Mouse (Mus musculus) lung, postnatal 0 days (tissue): ENCODE results near the gene Itgb5. TPM values are rescaled to one million over a fixed set of nuclear protein-coding genes. Genes with fewer than 3 reads are reported as not detected.

Experiments used
- ATAC-seq: fragments of 200-750 bp; cut with Nextera tagmentation; 2 replicates; pipeline ENCODE4 v1.8.0; 2017; ENCODE audit warnings: moderate library complexity
- DNase-seq: peaks from one replicate; pipeline ENCODE4 v3.0.0-alpha.2; 2016; ENCODE audit warnings: low spot score
- H3K27ac ChIP-seq: fragments of 300-500 bp; sonication (generic); 2 replicates; pipeline ENCODE4 v1.5.1; 2014; ENCODE audit warnings: antibody characterized with exemption, mild to moderate bottlenecking, low read length, mixed read lengths
- H3K27me3 ChIP-seq: fragments of 300-500 bp; sonication (generic); replicated peaks from 2 replicates; pipeline ENCODE4 v1.6.1; 2014; ENCODE audit warnings: low read length, mixed read lengths; ENCODE audit not compliant: insufficient read depth
- H3K36me3 ChIP-seq: fragments of 300-500 bp; sonication (generic); 2 replicates; pipeline ENCODE4 v1.6.1; 2014; ENCODE audit warnings: low read length, mixed read lengths; ENCODE audit not compliant: insufficient read depth
- H3K4me1 ChIP-seq: fragments of 300-500 bp; sonication (generic); 2 replicates; pipeline ENCODE4 v1.6.1; 2014; ENCODE audit warnings: antibody characterized with exemption, low read depth, low read length, mixed read lengths; ENCODE audit not compliant: insufficient read depth
- H3K4me2 ChIP-seq: fragments of 300-500 bp; sonication (generic); replicated peaks from 2 replicates; pipeline ENCODE4 v1.6.1; 2014; ENCODE audit warnings: low read depth, mild to moderate bottlenecking, low read length, moderate library complexity, mixed read lengths
- H3K4me3 ChIP-seq: fragments of 300-500 bp; sonication (generic); 2 replicates; pipeline ENCODE4 v1.5.1; 2014; ENCODE audit warnings: low read depth, low read length
- H3K9ac ChIP-seq: fragments of 300-500 bp; sonication (generic); replicated peaks from 2 replicates; pipeline ENCODE4 v1.6.1; 2014; ENCODE audit warnings: low read depth, mild to moderate bottlenecking
- H3K9me3 ChIP-seq: fragments of 300-500 bp; sonication (generic); 2 replicates; pipeline ENCODE4 v1.6.1; 2016; ENCODE audit warnings: low read length, mixed read lengths
- CTCF ChIP-seq: IDR thresholded peaks from 2 replicates; pipeline ENCODE4 v1.5.1; 2016; ENCODE audit warnings: antibody characterized with exemption, mild to moderate bottlenecking
- EP300 ChIP-seq: IDR thresholded peaks from 2 replicates; pipeline ENCODE4 v1.6.1; 2016; ENCODE audit warnings: antibody characterized with exemption, mild to moderate bottlenecking, control low read depth
- WGBS: fragments of 180-500 bp; shearing (Covaris S2); extraction: QIAGEN DNeasy Blood & Tissue Kit; methylation state at CpG from one replicate; pipeline ENCODE4 v1.1.7; 2014; 5-methylcytosine and 5-hydroxymethylcytosine counted together
- polyA plus RNA-seq: library from polyadenylated mRNA; unstranded; fragments of >200 nt; fragmentation: Nextera tagmentation; extraction: Ambion mirVana; gene quantifications from 2 replicates; pipeline ENCODE4 v1.2.1, GENCODE M21; 2015

Gene Itgb5
- polyA plus RNA-seq, 1 experiment from 2014 or later: 34.5 TPM

GRCm38 (mm10) chr16:33966538-33967282 lies 137.2 kb downstream of the Itgb5 start, which contains the start of gene Umps:
Gene Umps (minus strand): TSS chr16:33967038.
- WGBS: under 1% methylated on average over 44 of the region's 44 CpGs
- Histone ChIP-seq H3K9me3 (no peaks in the 10 kb centered on the region), H3K36me3 (peaks cover 3% of the 10 kb centered on the region; the same call in 1 of the 2 replicates), H3K4me1 (peaks cover 9% of the 10 kb centered on the region; the same call in 1 of the 2 replicates), H3K4me2 (peak within 1 kb of the TSS; percentile 93), H3K27me3 (no peaks in the 10 kb centered on the region), H3K4me3 (peak within 1 kb of the TSS; percentile 77), H3K9ac (peak within 1 kb of the TSS; percentile 69), H3K27ac (peak within 1 kb of the TSS; percentile 65)
- TF ChIP-seq EP300 (no peak), CTCF (no peak)
- DNase-seq: peak; percentile 85
- ATAC-seq: peak; percentile 93

- H3K4me3 ChIP-seq: peak overlapping the region; percentile 77
- peak overlapping the region; percentile 69; the same call in 1 of the 2 replicates for H3K9ac ChIP-seq
- no peaks in the 10 kb centered on the region for H3K27me3 ChIP-seq
- H3K27ac ChIP-seq: peak overlapping the region; percentile 65
- H3K36me3 ChIP-seq: peaks cover 3% of the 10 kb centered on the region; the same call in 1 of the 2 replicates
- H3K9me3 ChIP-seq: no peaks in the 10 kb centered on the region
- 32% methylated on average over 2 of the region's 2 CpGs for WGBS
- no peak for TF ChIP-seq CTCF
- TF ChIP-seq EP300: no peak
- peak; percentile 56 for DNase-seq
- ATAC-seq: peak; percentile 61
- H3K4me2 ChIP-seq: peak overlapping the region; percentile 93
- peaks cover 9% of the 10 kb centered on the region; the same call in 1 of the 2 replicates for H3K4me1 ChIP-seq
Measured at GRCm38 (mm10) chr16:33967283-33967640, 137.8 kb downstream of the Itgb5 start.

GRCm38 (mm10) chr16:33979855-33980254 lies 150.4 kb downstream of the Itgb5 start:
- H3K4me1 ChIP-seq: no peaks in the 10 kb centered on the region
- TF ChIP-seq EP300 (no peak), CTCF (no peak)
- H3K36me3 ChIP-seq: no peaks in the 10 kb centered on the region
- H3K4me2 ChIP-seq: no peak overlapping the region
- DNase-seq: peak; percentile 15
- H3K27ac ChIP-seq: no peak overlapping the region
- no peak overlapping the region for H3K4me3 ChIP-seq
- 55% methylated on average over 2 of the region's 2 CpGs for WGBS
- ATAC-seq: no peak
- no peaks in the 10 kb centered on the region for H3K9me3 ChIP-seq
- no peaks in the 10 kb centered on the region for H3K27me3 ChIP-seq
- H3K9ac ChIP-seq: no peak overlapping the region

GRCm38 (mm10) chr16:33983712-33984111 lies 154.2 kb downstream of the Itgb5 start:
- WGBS: 95% methylated on average over 6 of the region's 6 CpGs
- no peak for DNase-seq

GRCm38 (mm10) chr16:33985372-33985771 lies 155.9 kb downstream of the Itgb5 start:
- 74% methylated on average over 6 of the region's 6 CpGs for WGBS

More at GRCm38 (mm10) chr16:33983712-33984111, 154.2 kb downstream of the Itgb5 start:
- Histone ChIP-seq H3K4me3 (no peak overlapping the region), H3K4me2 (no peak overlapping the region), H3K27me3 (no peaks in the 10 kb centered on the region), H3K27ac (no peak overlapping the region), H3K9ac (no peak overlapping the region), H3K9me3 (no peaks in the 10 kb centered on the region), H3K4me1 (no peaks in the 10 kb centered on the region), H3K36me3 (no peaks in the 10 kb centered on the region)
- ATAC-seq: no peak
- no peak for TF ChIP-seq CTCF
- TF ChIP-seq EP300: no peak

GRCm38 (mm10) chr16:33986993-33987392 lies 157.5 kb downstream of the Itgb5 start:
- TF ChIP-seq CTCF (no peak), EP300 (no peak)
- no peak overlapping the region for H3K27ac ChIP-seq
- DNase-seq: no peak
- H3K4me1 ChIP-seq: no peaks in the 10 kb centered on the region
- H3K9ac ChIP-seq: no peak overlapping the region
- no peaks in the 10 kb centered on the region for H3K27me3 ChIP-seq
- no peak overlapping the region for H3K4me2 ChIP-seq
- H3K36me3 ChIP-seq: no peaks in the 10 kb centered on the region
- no peaks in the 10 kb centered on the region for H3K9me3 ChIP-seq
- no peak for ATAC-seq
- WGBS: 88% methylated on average over 7 of the region's 7 CpGs
- H3K4me3 ChIP-seq: no peak overlapping the region

More at GRCm38 (mm10) chr16:33985372-33985771, 155.9 kb downstream of the Itgb5 start:
- ATAC-seq (no peak), DNase-seq (no peak)
- H3K4me2 ChIP-seq: no peak overlapping the region
- no peaks in the 10 kb centered on the region for H3K9me3 ChIP-seq
- no peaks in the 10 kb centered on the region for H3K27me3 ChIP-seq
- no peaks in the 10 kb centered on the region for H3K36me3 ChIP-seq
- H3K4me1 ChIP-seq: no peaks in the 10 kb centered on the region
- no peak overlapping the region for H3K4me3 ChIP-seq
- TF ChIP-seq EP300 (no peak), CTCF (no peak)
- H3K9ac ChIP-seq: no peak overlapping the region
- H3K27ac ChIP-seq: no peak overlapping the region
